Mouse (Mus musculus): ENCODE results near the gene Elf2. TPM values are rescaled to one million over a fixed set of nuclear protein-coding genes. Genes with fewer than 3 reads are reported as not detected.

The Elf2 gene
- total and polyA plus RNA-seq, 3 experiments: 38.0 to 53.3 (median 46.5) TPM

- TF ChIP-seq TBP (IDR thresholded peaks at IDR 0.05; ENCODE audit: low read depth, low read length) (peak; percentile 82), SIN3A (IDR thresholded peaks at IDR 0.05; ENCODE audit: low read length) (peak; percentile 77), NELFE (IDR thresholded peaks at IDR 0.05; ENCODE audit: low read depth, low read length) (no peak), KAT2A (conservative IDR thresholded peaks at IDR 0.05; ENCODE audit: low read depth, low read length) (no peak), MXI1 (IDR thresholded peaks at IDR 0.05; ENCODE audit: low read depth, low read length) (peak; percentile 59; the same call in 1 of the 2 replicates), GATA1 (IDR thresholded peaks at IDR 0.05; ENCODE audit: low read depth, low read length) (0 out of 2 replicates have a peak, but pooled peaks have one; percentile 28)
These were observed 112.2 kb downstream of the Elf2 start (continued) for GRCm38 (mm10) chr3:51228038-51228820.

- Histone ChIP-seq H3K9ac (ENCODE audit: control insufficient read depth, low read depth, low read length, poor library complexity, severe bottlenecking) (peak overlapping the region; percentile 37), H3K4me1 (ENCODE audit: control insufficient read depth in 1 of 2, insufficient read depth in 2 of 2, low read length in 2 of 2) (peaks cover 23 to 54% of the 10 kb centered on the region in 2 experiments)
- TF ChIP-seq BHLHE40 (IDR thresholded peaks at IDR 0.05; ENCODE audit: borderline replicate concordance, low read depth, low read length) (no peak), MYC (IDR thresholded peaks at IDR 0.05; ENCODE audit: low read depth, low read length) (0 out of 2 replicates have a peak, but pooled peaks have one; percentile 12), EP300 (IDR thresholded peaks at IDR 0.05; ENCODE audit: low read depth in 1 of 2, low read length in 2 of 2) (peak; percentile 36 to 62; a peak in 2 of 4 replicates), TBP (IDR thresholded peaks at IDR 0.05; ENCODE audit: low read depth, low read length) (0 out of 2 replicates have a peak, but pooled peaks have one; percentile 37), TCF12 (IDR thresholded peaks at IDR 0.05; ENCODE audit: low read depth, low read length) (peak; percentile 56; the same call in 1 of the 2 replicates), GATA1 (IDR thresholded peaks at IDR 0.05; ENCODE audit: low read depth, low read length) (0 out of 2 replicates have a peak, but pooled peaks have one; percentile 28), KAT2A (conservative IDR thresholded peaks at IDR 0.05; ENCODE audit: low read depth, low read length) (no peak), NELFE (IDR thresholded peaks at IDR 0.05; ENCODE audit: low read depth, low read length) (no peak), MAX (IDR thresholded peaks at IDR 0.05; ENCODE audit: low read length) (no peak), TAL1 (IDR thresholded peaks at IDR 0.05; ENCODE audit: low read length) (peak; percentile 70), MXI1 (IDR thresholded peaks at IDR 0.05; ENCODE audit: low read depth, low read length) (0 out of 2 replicates have a peak, but pooled peaks have one; percentile 23)
These were observed 113.9 kb downstream of the Elf2 start for GRCm38 (mm10) chr3:51226601-51227000.

GRCm38 (mm10) chr3:51225979-51226378 lies 114.5 kb downstream of the Elf2 start:
- TF ChIP-seq ELF1 (IDR thresholded peaks at IDR 0.05; ENCODE audit: low read depth, low read length) (no peak), NELFE (IDR thresholded peaks at IDR 0.05; ENCODE audit: low read depth, low read length) (no peak), RCOR1 (IDR thresholded peaks at IDR 0.05; ENCODE audit: low read depth, low read length) (no peak), ZKSCAN1 (IDR thresholded peaks at IDR 0.05; ENCODE audit: low read depth, low read length) (no peak), TCF12 (IDR thresholded peaks at IDR 0.05; ENCODE audit: low read depth, low read length) (no peak), RAD21 (IDR thresholded peaks at IDR 0.05; ENCODE audit: low read depth, low read length) (no peak), MAZ (IDR thresholded peaks at IDR 0.05; ENCODE audit: low read depth, low read length) (no peak), TBP (IDR thresholded peaks at IDR 0.05; ENCODE audit: low read depth, low read length) (no peak)
- DNase-seq (ENCODE audit: low read depth, low spot score): no peak
- peak overlapping the region; percentile 64 for H3K27ac ChIP-seq (ENCODE audit: control insufficient read depth, low read depth, low read length)
- H3K9me3 ChIP-seq (replicated peaks; ENCODE audit: insufficient read depth, low read length): no peaks in the 10 kb centered on the region
- peaks cover 17 to 48% of the 10 kb centered on the region in 2 experiments for H3K4me1 ChIP-seq (ENCODE audit: control insufficient read depth in 1 of 2, insufficient read depth in 2 of 2, low read length in 2 of 2)
- H3K9ac ChIP-seq (ENCODE audit: control insufficient read depth, low read depth, low read length, poor library complexity, severe bottlenecking): peak overlapping the region; percentile 98
- peaks cover 39% of the 10 kb centered on the region for H3K79me2 ChIP-seq (ENCODE audit: control insufficient read depth, insufficient read depth, low read length, poor library complexity)
- no peaks in the 10 kb centered on the region for H3K27me3 ChIP-seq (ENCODE audit: control insufficient read depth in 1 of 2, insufficient read depth in 2 of 2, low read length in 2 of 2)
- H3K4me3 ChIP-seq (ENCODE audit: control insufficient read depth in 1 of 2, insufficient read depth in 1 of 2, low read depth in 2 of 2, low read length in 2 of 2): peak overlapping the region; percentile 19 to 85
- H3K36me3 ChIP-seq (ENCODE audit: control insufficient read depth in 1 of 2, insufficient read depth in 2 of 2, low read length in 2 of 2): peaks cover 0 to 61% of the 10 kb centered on the region in 2 experiments; a peak in 2 of 4 replicates

More at GRCm38 (mm10) chr3:51226601-51227000, 113.9 kb downstream of the Elf2 start:
- peak; percentile 75 for DNase-seq (ENCODE audit: low read depth, low spot score)
- Histone ChIP-seq H3K79me2 (ENCODE audit: control insufficient read depth, insufficient read depth, low read length, poor library complexity) (peaks cover 45% of the 10 kb centered on the region), H3K27ac (ENCODE audit: control insufficient read depth, low read depth, low read length) (peak overlapping the region; percentile 64), H3K9me3 (replicated peaks; ENCODE audit: insufficient read depth, low read length) (no peaks in the 10 kb centered on the region), H3K4me3 (ENCODE audit: control insufficient read depth in 1 of 2, insufficient read depth in 1 of 2, low read depth in 2 of 2, low read length in 2 of 2) (peak overlapping the region; percentile 19 to 23; a peak in 3 of 4 replicates), H3K36me3 (ENCODE audit: control insufficient read depth in 1 of 2, insufficient read depth in 2 of 2, low read length in 2 of 2) (peaks cover 0 to 67% of the 10 kb centered on the region in 2 experiments; a peak in 2 of 4 replicates), H3K27me3 (ENCODE audit: control insufficient read depth in 1 of 2, insufficient read depth in 2 of 2, low read length in 2 of 2) (no peaks in the 10 kb centered on the region)
